Mouse (Mus musculus): ENCODE data around the gene Scaf11. TPM values are rescaled to one million over a fixed set of nuclear protein-coding genes. Genes with fewer than 3 reads are reported as not detected.

Scaf11 gene
- polyA plus RNA-seq, 1 experiment from 2014 or later: 88.8 TPM

DNA sequence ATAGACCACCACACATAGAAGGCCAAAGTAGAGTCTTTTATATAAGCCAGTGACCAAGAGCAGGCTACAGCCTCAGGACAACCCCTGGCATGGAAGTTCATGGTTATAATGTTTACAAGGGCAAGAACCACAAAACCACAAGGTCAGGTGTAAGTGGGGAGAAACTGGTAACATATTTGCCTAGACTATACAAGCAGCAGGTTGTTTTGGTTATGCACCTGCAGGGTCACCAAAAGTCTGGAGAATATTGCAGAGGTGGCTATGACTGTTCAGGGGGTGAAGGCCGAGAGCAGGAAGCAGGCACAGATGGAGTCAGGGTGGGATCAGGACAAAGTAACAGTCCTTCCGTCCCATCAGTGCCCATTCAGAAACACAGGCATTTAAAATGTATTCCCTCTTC lies 7.7 kb upstream of the Scaf11 start:
- 73% methylated on average over 2 of the region's 2 CpGs for WGBS
- ATAC-seq (ENCODE audit: low read depth): no peak
- Histone ChIP-seq H3K27ac (ENCODE audit: low read length) (no peak overlapping the region), H3K4me2 (ENCODE audit: low read depth, low read length) (no peak overlapping the region), H3K36me3 (ENCODE audit: control insufficient read depth, insufficient read depth, low read length) (no peaks in the 10 kb centered on the region), H3K9me3 (ENCODE audit: control insufficient read depth, low read length) (no peaks in the 10 kb centered on the region), H3K27me3 (ENCODE audit: control insufficient read depth, insufficient read depth, low read depth, low read length) (no peaks in the 10 kb centered on the region), H3K4me3 (ENCODE audit: low read length) (no peak overlapping the region), H3K9ac (ENCODE audit: low read length) (no peak overlapping the region), H3K4me1 (replicated peaks; ENCODE audit: control insufficient read depth, insufficient read depth, low read length) (no peaks in the 10 kb centered on the region)

DNA sequence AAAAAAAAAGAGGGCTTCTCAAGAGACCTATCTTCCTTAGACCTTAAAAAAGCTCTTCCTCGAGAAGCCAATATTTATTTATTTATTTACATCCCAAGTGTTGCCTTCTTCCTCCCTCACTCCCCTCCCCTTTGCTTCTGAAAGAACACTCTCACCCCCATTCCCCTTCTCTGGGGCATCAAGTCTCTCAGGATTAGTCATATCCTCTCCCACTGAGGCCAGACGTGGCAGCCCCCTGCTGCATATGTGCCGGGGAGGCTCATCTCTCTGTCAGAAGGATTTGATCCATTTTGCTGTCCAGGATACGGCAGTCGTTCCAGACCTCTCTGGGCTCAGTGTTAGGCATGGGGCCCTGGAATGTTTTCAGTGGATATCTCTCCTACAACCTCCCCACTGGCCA lies 7.2 kb upstream of the Scaf11 start:
- no peak overlapping the region for H3K4me3 ChIP-seq (ENCODE audit: low read length)
- no peaks in the 10 kb centered on the region for H3K27me3 ChIP-seq (ENCODE audit: control insufficient read depth, insufficient read depth, low read depth, low read length)
- no peak overlapping the region for H3K4me2 ChIP-seq (ENCODE audit: low read depth, low read length)
- no peak overlapping the region for H3K9ac ChIP-seq (ENCODE audit: low read length)
- WGBS: 56% methylated on average over 5 of the region's 5 CpGs
- H3K4me1 ChIP-seq (replicated peaks; ENCODE audit: control insufficient read depth, insufficient read depth, low read length): no peaks in the 10 kb centered on the region
- H3K36me3 ChIP-seq (ENCODE audit: control insufficient read depth, insufficient read depth, low read length): no peaks in the 10 kb centered on the region
- H3K9me3 ChIP-seq (ENCODE audit: control insufficient read depth, low read length): no peaks in the 10 kb centered on the region
- ATAC-seq (ENCODE audit: low read depth): no peak
- H3K27ac ChIP-seq (ENCODE audit: low read length): no peak overlapping the region

DNA sequence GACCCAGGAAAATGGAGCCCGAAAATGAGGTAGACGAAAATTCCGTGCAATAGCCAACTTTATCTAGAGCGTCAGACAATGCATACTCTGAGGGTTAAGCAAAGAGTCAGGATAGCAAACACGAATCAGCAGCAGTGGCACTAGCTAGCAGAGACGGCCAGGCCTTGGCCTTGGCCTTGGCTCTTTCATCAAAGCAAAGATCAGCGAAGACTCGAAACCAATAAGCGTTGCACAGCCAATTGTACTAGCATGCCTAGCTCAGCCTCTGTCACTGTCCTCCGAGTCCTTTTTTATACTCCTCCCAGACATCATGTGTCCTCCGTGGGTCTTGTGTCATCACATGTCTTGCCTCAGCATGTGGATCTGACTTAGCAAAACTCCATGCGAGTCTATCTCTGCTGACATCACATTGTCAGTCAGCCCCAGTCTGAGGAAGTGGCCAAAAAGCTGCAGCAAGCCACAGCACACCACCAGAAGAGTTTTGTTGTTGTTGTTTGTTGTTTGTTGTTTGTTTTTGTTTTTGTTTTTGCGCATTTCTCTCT lies 5.8 kb upstream of the Scaf11 start:
- Histone ChIP-seq H3K27ac (ENCODE audit: low read length) (no peak overlapping the region), H3K4me2 (ENCODE audit: low read depth, low read length) (no peak overlapping the region), H3K27me3 (ENCODE audit: control insufficient read depth, insufficient read depth, low read depth, low read length) (no peaks in the 10 kb centered on the region), H3K9me3 (ENCODE audit: control insufficient read depth, low read length) (no peaks in the 10 kb centered on the region), H3K4me1 (replicated peaks; ENCODE audit: control insufficient read depth, insufficient read depth, low read length) (0 out of 2 replicates have a peak, but pooled peaks cover 2% of the 10 kb centered on the region), H3K36me3 (ENCODE audit: control insufficient read depth, insufficient read depth, low read length) (no peaks in the 10 kb centered on the region), H3K4me3 (ENCODE audit: low read length) (no peak overlapping the region), H3K9ac (ENCODE audit: low read length) (no peak overlapping the region)
- 88% methylated on average over 13 of the region's 13 CpGs for WGBS
- ATAC-seq (ENCODE audit: low read depth): no peak

DNA sequence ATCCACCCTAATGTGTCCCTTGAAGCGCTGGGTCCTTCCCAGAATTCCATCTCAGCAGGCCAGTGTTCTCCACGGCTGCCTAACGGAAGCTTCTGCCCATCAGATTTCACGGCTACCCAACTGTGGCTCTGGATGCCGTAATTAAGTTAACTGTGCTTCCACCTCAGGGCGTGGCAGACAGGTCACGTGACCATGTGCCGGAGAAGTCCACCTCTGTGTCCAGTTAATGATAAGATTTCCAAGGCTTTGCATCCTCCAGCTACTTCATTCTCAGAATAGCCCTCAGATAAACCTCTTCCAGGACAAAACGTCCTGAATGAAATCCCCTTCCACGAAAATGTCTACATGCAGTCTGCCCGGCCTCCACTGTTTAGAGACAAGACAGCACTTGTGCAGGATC lies 4.4 kb upstream of the Scaf11 start:
- Histone ChIP-seq H3K27ac (ENCODE audit: low read length) (no peak overlapping the region), H3K4me3 (ENCODE audit: low read length) (no peak overlapping the region), H3K9me3 (ENCODE audit: control insufficient read depth, low read length) (no peaks in the 10 kb centered on the region), H3K27me3 (ENCODE audit: control insufficient read depth, insufficient read depth, low read depth, low read length) (no peaks in the 10 kb centered on the region), H3K36me3 (ENCODE audit: control insufficient read depth, insufficient read depth, low read length) (no peaks in the 10 kb centered on the region), H3K4me2 (ENCODE audit: low read depth, low read length) (no peak overlapping the region), H3K4me1 (replicated peaks; ENCODE audit: control insufficient read depth, insufficient read depth, low read length) (0 out of 2 replicates have a peak, but pooled peaks cover 2% of the 10 kb centered on the region), H3K9ac (ENCODE audit: low read length) (no peak overlapping the region)
- ATAC-seq (ENCODE audit: low read depth): no peak
- 83% methylated on average over 11 of the region's 11 CpGs for WGBS

DNA sequence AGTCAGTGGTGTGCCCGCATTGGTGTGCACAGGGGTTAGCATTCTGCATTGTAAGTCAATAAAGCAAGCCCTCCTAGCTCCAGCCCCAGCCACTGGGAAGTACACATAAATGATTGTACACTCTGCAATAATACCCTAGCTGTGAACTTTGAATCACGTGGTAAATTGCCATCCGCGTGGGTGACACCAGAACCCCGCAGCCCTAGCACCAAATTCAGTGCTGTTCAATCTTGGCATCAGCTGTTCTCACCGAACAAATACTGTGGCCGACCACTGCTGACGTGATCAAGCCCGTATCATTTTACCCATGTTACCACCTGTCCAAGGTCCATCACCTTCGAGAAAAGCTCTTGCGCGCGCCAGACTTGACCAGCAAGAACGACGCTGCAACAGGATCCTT lies 3.2 kb upstream of the Scaf11 start:
- WGBS: 95% methylated on average over 15 of the region's 15 CpGs
- Histone ChIP-seq H3K27ac (ENCODE audit: low read length) (no peak overlapping the region), H3K9me3 (ENCODE audit: control insufficient read depth, low read length) (no peaks in the 10 kb centered on the region)

DNA sequence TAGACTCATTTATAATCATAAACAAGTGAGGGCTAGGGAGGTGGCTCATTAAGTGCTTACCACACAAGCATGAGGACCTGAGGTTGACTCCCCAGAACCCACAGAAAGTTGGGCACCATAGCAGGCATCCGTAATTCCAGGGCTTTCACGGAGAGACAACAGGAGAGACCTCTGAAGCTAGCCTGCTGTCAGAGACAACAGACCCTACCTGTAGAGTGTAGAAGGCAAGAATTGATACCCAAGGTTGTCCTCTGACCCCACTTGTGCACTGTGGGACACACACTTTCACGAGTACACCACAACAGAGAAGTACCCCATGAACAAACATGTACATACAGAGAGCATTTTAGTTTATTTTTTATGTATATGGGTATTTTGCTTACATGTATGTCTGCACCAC lies 2.0 kb upstream of the Scaf11 start:
- no peaks in the 10 kb centered on the region for H3K27me3 ChIP-seq (ENCODE audit: control insufficient read depth, insufficient read depth, low read depth, low read length)
- no peak overlapping the region for H3K4me3 ChIP-seq (ENCODE audit: low read length)
- no peak overlapping the region for H3K9ac ChIP-seq (ENCODE audit: low read length)
- no peaks in the 10 kb centered on the region for H3K36me3 ChIP-seq (ENCODE audit: control insufficient read depth, insufficient read depth, low read length)
- 76% methylated on average over 3 of the region's 3 CpGs for WGBS
- H3K27ac ChIP-seq (ENCODE audit: low read length): no peak overlapping the region
- H3K4me1 ChIP-seq (replicated peaks; ENCODE audit: control insufficient read depth, insufficient read depth, low read length): peaks cover 16% of the 10 kb centered on the region
- H3K4me2 ChIP-seq (ENCODE audit: low read depth, low read length): no peak overlapping the region
- H3K9me3 ChIP-seq (ENCODE audit: control insufficient read depth, low read length): no peaks in the 10 kb centered on the region
- no peak for ATAC-seq (ENCODE audit: low read depth)

More for the DNA sequence above, 3.2 kb upstream of the Scaf11 start:
- Histone ChIP-seq H3K4me2 (ENCODE audit: low read depth, low read length) (no peak overlapping the region), H3K36me3 (ENCODE audit: control insufficient read depth, insufficient read depth, low read length) (no peaks in the 10 kb centered on the region), H3K4me1 (replicated peaks; ENCODE audit: control insufficient read depth, insufficient read depth, low read length) (peaks cover 7% of the 10 kb centered on the region), H3K4me3 (ENCODE audit: low read length) (no peak overlapping the region), H3K27me3 (ENCODE audit: control insufficient read depth, insufficient read depth, low read depth, low read length) (no peaks in the 10 kb centered on the region), H3K9ac (ENCODE audit: low read length) (no peak overlapping the region)
- ATAC-seq (ENCODE audit: low read depth): no peak

DNA sequence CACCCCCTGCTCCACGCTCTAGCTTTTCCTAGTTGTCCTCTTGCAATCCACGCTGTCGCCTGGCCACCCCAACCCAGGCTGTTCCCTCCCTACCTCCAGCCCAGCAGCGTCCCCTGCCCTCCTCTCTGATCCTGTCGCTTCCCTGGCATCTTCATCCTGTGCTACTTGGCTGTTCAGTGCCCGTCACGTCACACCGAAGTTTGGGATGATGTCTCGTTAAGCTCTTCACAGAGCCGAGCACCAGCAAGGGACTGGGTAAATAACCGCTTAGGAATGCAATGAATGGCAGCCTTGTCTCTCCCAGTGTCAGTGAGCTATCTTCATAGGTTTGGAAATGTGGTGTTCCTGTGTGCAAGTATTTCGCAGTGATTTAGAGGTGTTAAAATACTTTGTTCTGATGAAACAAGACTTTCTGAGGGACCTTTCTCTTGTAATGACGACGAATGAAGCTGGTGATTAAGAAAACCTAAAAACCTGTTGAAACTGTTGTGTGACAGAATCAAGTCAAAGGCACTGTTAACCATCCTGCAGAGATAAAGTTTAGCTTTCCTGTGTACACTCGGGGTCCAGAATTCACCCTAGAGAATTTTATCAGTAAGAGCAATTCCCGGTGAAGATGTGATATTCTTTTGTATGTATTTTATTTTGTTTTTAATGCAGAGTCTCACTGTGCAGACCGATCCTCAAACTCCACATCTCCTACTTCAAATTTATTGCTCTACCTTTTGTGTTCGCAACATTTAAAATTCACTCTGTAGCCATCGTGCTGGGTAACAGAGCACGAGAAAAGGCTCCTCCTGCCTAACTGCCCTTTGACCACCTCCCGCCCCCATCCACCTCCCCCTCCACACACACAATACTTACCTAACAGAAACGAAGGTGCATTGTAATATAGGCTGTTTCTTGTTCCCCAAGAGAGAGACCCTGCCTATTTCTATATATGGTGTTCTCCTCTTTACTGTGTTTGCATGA lies 1.2 kb upstream of the Scaf11 start:
- H3K9ac ChIP-seq (ENCODE audit: low read length): peak overlapping the region; percentile 90
- H3K9me3 ChIP-seq (ENCODE audit: control insufficient read depth, low read length): no peaks in the 10 kb centered on the region
- H3K4me1 ChIP-seq (replicated peaks; ENCODE audit: control insufficient read depth, insufficient read depth, low read length): peaks cover 21% of the 10 kb centered on the region
- H3K27ac ChIP-seq (ENCODE audit: low read length): peak overlapping the region; percentile 98
- H3K27me3 ChIP-seq (ENCODE audit: control insufficient read depth, insufficient read depth, low read depth, low read length): no peaks in the 10 kb centered on the region
- no peaks in the 10 kb centered on the region for H3K36me3 ChIP-seq (ENCODE audit: control insufficient read depth, insufficient read depth, low read length)
- WGBS: 7% methylated on average over 22 of the region's 22 CpGs
- H3K4me3 ChIP-seq (ENCODE audit: low read length): peak overlapping the region; percentile 76
- H3K4me2 ChIP-seq (ENCODE audit: low read depth, low read length): peak overlapping the region; percentile 72
- ATAC-seq (ENCODE audit: low read depth): peak; percentile 32

DNA sequence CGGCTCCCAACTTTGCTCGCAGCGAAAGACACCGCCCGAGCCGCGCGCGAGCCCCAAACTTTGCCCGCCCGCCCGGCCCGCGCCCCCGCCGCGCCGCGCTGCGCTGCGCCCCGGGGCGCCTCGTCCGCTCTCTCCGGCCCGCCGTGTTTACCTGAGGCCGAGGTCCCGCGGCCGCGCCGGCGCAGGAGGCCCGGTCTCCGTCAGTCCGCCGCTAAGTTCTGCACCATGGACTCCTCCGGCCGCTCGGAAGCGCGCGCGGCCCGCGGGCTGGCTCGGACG lies 253 bp downstream of the Scaf11 start:
- Histone ChIP-seq H3K36me3 (ENCODE audit: control insufficient read depth, insufficient read depth, low read length) (no peaks in the 10 kb centered on the region), H3K27ac (ENCODE audit: low read length) (peak overlapping the region; percentile 100), H3K27me3 (ENCODE audit: control insufficient read depth, insufficient read depth, low read depth, low read length) (no peaks in the 10 kb centered on the region), H3K9me3 (ENCODE audit: control insufficient read depth, low read length) (no peaks in the 10 kb centered on the region), H3K4me3 (ENCODE audit: low read length) (peak overlapping the region; percentile 90), H3K9ac (ENCODE audit: low read length) (peak overlapping the region; percentile 99), H3K4me2 (ENCODE audit: low read depth, low read length) (peak overlapping the region; percentile 68), H3K4me1 (replicated peaks; ENCODE audit: control insufficient read depth, insufficient read depth, low read length) (peaks cover 27% of the 10 kb centered on the region)
- WGBS: 0% methylated on average over 33 of the region's 50 CpGs
- no peak for ATAC-seq (ENCODE audit: low read depth)

DNA sequence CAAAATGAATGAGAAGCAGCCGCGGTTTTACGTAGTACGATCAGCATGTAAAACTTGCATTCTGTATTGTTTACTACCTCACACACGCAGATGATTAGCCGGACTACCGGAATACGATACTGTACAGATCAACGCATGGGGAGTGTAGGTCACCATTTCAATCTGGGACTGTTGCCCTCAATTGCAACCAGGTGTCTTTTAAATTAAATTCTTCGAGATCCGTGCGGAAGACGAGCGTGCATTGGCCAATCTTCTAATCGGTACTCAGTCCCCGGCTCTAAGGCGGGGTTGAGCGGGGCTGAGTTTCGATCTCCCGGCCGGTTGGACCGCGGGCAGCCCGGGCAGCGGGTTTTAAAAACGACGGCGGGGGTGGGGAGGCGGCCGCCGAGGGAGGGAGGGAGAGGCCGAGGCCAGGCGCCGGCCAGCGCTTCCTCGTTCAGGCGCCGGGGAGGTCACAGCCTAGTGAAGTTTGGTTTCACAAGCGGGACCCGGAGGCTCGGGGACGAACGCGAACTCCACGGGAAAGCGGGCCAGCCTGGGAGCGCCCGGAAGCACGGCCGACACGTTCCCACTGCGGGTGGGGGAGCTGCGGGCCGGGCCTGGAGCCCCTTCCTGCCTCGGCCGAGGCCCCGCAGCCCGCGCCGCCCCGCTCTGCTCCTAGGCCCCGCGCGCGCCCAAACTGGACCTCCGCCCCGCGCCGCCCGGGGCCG lies 747 bp downstream of the Scaf11 start:
- Histone ChIP-seq H3K36me3 (ENCODE audit: control insufficient read depth, insufficient read depth, low read length) (no peaks in the 10 kb centered on the region), H3K4me3 (ENCODE audit: low read length) (peak overlapping the region; percentile 90), H3K4me1 (replicated peaks; ENCODE audit: control insufficient read depth, insufficient read depth, low read length) (peaks cover 27% of the 10 kb centered on the region), H3K27me3 (ENCODE audit: control insufficient read depth, insufficient read depth, low read depth, low read length) (no peaks in the 10 kb centered on the region), H3K4me2 (ENCODE audit: low read depth, low read length) (peak overlapping the region; percentile 68), H3K9ac (ENCODE audit: low read length) (peak overlapping the region; percentile 99), H3K9me3 (ENCODE audit: control insufficient read depth, low read length) (no peaks in the 10 kb centered on the region), H3K27ac (ENCODE audit: low read length) (peak overlapping the region; percentile 100)
- 0% methylated on average over 51 of the region's 71 CpGs for WGBS
- peak; percentile 51 for ATAC-seq (ENCODE audit: low read depth)

Data from lung, embryonic 16.5 days (tissue).